Mouse (Mus musculus) lung, postnatal 25 days (tissue): ENCODE data around the gene Krt77.

ENCODE experiments used
- DNase-seq: peaks from one replicate; pipeline ENCODE4 v3.0.0; 2022; ENCODE audit warnings: low spot score

Krt77 gene

DNA sequence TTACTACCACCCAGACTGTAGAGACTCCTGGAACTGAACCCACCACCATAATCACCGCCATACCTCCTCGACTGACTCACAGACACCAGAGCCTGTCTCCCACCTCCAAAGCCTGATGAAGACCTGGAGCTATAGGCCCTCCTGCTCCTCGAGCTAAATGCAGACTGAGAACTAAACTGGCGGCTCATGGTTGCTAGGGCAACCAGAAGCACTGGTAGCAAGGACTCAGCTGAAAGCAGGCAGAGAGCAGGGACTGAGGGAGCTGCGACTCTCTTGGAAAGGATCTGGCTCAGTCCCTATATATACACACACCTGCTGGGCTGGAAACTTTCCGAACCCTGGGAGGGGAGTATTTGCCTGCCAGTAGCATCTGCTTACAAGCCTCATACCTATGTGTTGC is at the start of gene Krt77:
Gene Krt77 (minus strand): TSS at position 275 of the 400 bp plus-strand sequence.
- no peak for DNase-seq

DNA sequence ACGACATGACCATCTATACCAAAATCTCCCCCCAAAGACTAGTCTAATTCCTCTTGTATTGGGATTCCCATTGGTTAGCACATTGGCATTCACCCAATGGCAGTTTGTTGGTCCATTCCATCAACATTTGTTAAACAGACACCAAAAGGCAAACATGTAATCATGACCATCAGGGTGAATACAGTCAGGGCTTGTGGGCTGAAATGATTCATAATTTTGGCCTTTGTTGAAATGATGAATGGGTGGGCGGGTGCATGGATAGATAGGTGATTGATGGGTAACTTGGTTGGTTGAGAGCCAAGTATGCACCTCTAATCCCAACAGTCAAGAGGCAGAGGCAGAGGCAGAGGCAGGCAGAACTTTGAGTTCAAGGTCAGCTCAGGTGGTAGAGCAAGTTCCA is 46.6 kb upstream of the Krt77 start:
- DNase-seq: no peak

DNA sequence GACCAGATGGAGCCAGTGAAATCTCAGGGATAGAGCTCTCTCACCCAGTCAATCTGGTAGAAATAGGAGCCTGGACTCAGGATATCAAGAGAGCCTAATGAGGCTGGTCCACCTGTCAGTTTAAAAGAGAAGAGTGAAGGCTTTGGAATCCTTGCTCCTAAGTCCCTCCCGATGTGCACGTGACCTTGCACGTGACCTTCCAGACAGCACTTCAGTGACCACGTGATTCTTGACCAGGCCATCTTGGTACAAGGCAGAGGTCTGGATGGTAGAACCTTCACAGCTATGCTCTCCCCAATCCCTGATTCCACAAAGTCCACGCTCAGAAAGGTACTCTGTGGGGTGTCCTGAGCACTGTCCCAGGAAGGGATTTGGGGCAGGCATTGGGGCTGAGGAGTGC is 35.3 kb upstream of the Krt77 start:
- DNase-seq: no peak

DNA sequence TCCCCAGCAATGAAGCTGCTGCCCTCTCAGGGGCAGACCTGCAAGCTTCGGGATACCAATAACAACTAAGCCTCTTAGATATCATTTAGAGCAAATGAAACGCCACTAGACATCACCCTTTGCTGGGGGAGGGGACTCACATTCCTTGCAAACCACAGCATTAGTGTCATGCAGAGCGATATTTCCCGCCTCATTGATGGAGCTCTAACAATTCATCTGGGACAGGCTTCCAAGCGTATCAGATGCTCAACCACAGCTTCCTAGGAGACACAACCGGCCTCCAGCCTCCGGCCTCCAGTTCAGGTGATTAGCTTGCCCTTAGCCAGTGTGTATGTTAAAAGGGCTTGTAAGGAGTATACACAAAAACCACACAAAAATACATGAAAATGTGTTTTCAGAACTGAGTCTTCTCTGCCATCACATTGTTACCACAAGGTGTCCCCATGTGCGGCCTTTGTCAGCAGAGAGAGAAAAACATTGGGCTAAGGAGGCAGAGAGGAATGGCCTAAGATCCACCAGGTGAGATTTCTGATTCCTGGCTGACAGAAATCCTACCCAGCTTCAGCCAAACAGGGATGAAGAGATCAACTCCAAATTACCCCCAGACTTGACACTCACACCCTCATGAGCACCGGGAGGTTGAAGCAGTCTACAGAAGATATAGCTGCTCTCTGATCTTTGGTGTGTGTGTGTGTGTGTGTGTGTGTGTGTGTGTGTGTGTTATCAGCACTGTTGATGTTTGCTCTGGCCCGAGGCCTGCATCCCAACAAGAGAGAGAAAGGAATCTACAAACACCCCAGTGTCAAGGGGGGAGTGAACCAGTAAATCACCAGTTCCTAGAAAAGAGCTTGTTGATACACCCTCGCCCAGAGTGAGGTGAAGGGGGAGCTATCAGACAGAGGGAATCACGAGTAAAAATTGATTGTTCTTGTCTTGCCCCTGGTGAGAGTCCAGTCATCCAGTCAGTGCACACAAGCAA is 33.0 kb upstream of the Krt77 start:
- no peak for DNase-seq

DNA sequence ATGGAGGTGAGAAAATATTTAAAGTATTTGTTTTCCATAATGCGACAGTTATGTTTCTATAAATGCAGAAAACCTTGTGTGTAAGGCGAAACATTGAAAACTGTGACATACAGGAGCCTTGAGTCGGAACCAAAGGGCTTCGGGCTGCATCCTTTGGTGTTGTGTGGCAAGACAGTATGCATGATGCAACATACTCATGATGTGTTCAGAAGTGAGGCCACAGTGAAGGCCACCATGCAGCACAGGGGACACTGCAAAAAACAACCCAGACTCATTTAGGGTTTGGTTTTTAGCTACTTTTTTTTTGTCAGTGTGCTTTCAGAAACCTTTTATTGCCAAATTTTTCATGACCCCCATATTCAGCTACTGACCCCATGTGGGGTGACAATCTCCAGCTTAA is 25.7 kb upstream of the Krt77 start:
- DNase-seq: no peak

DNA sequence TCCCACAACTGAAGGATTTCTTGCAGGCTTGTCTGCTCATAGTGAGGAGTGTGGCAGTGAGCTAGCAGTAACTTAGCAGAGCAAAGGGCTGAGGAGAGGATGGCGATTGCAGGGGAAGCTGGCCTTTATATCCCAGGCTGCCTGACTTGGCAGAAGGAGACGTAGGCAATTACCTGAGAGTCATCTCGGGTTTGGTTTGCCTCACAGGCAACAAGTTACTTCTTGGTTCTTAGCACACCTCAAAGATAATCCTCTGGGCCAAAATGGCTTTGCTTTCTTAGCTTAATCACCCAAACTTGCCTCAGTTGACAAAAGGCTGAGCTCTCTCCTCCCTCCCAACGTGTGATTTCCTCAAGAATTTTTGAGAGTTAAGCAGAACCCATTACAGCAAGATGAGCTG is 23.3 kb upstream of the Krt77 start, which contains the start of gene Krt76:
Gene Krt76 (minus strand): TSS at position 101 of the 400 bp plus-strand sequence.
- DNase-seq: no peak

DNA sequence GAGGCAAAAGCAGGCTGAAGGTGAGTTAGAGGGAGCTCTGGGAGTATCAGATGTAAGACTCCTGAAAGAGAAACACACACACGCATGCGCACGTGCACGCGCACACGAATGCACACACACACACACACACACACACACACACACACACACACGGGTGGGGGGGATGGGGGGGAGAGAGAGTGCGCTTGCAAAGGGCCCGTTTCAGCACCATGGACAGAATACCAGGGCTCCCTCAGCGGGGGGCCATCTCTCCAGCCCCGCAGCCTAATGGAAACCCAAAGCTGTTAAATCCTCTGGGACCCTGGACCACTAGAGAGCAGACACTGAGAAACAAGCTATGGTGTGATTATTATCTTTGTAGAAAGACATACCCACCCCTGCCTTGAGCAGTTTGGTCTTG is 10.3 kb upstream of the Krt77 start:
- no peak for DNase-seq

DNA sequence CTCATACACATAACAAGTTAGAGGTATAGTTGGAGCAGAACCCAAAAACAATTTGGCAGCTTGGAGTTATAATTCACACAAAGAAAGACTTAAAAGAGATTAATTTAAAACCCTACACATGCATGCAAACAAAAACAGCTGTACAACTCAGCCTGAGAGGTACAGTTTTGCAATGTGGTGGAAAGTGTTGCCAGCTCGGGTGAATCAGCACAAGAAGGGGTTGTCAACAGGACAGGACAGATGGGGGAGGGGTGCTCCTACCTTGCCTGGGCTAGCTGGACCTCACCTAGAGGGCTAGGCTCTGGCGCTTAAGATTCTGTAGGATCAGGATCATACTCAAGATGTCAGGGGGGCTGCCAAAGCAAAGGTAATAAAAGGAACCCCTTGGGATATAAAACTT is 8.5 kb upstream of the Krt77 start:
- no peak for DNase-seq

DNA sequence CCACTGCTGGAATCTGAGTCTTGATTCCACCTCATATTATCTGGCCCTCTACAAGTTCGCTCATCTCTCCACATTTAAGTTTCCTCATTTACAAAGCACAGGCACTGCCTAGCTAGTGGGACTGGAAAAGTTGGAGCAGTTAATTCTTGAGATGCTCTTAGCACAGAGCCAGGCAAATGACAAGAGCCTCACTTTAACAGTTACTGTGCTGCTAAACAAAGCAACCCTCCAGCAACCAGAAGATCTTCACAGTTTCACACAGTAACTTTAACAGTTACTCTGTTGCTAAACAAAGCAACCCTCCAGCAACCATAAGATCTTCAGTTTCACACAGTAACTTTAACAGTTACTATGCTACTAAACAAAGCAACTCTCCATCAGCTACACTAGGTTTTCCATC is 4.9 kb upstream of the Krt77 start:
- no peak for DNase-seq

DNA sequence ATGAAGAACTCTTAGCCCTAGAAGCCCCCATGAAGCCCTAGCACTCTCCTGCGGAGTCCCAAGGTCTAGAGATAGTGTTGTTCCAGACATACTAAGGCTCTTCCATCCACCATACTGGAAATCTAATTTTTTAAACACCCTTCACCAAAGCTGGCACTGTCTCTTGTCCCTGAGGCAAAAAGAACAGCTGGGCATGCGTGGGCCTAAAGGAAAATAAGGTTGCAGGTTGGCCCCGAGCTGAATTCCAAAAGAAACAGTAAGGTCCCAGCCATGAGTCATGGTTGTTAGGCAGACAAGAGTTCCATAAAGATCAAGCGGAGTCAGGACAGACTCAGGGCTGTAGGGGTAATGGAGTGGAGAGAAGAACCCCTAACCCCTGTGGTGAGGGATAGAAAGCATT is 3.7 kb upstream of the Krt77 start:
- no peak for DNase-seq

DNA sequence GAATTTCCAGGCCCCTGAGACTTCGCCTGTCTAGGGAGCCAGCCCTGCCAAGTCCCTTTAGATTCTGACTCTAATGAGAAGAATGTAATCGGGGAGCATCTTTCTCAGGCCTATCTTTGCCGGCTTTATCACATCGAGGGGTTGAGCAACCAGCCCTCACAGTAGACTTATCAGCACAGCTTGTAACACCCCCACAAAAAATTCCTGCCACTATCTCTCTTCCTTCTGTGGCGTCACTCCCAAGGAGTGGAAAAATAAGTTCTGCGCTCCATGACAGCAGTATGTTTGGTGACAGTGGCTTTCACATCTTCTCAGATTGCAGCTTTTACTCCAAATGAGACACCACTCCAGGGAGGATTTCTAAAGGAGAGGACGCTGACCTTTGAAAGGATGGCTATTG is 2.8 kb downstream of the Krt77 start:
- DNase-seq: no peak

DNA sequence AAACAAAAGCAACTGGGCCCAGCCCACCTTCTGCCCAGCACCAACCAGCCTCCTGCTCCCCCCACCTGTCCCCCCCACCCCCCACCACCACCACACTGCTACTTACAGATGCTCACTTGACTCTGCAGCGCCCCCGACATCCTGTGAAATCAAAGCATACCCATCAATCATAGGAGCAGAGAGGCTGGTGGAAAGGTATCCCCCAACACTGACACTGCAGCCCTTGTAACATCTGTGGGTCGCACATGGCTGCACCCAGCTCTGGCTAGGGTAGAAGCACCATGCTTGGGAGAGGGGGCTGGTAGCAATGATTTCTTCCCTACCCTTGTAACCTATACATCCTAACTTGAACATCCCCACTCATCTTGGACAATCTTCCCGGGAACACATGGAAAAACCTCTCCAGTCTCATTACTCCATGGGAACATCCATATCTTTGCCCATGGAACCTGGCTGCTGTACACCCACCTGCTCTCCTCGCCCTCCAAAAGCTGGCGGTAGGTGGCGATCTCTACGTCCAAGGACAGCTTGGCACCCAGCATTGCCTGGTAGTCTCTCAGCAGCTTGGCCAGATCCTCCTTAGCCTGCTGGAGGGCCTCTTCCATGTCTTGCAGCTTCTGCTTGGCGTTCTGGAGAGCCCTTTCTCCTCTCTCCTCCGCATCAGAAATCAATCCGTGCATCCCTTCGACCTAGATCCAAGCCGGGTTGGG is 8.9 kb downstream of the Krt77 start:
- DNase-seq: no peak

DNA sequence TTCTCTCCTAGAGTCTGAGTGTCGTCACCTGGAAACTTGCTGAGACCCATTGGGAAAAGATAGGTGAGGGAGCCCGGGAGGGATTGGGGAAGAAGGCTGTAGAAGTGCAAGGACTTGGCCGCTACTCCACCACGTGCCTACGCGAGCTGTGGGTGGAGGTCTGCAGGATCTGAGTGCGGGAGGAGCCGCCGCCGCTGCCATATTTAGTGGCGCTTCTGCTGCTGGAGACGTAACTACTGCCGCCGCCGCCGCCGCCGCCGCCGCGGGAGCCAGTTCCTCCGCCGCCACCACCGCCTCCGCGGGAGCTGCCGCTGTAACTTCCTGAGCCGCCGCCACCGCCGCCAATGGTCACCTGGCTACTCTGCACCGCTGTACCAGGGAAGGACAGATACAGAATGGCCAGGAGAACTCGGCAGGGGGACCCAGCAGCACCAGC is 9.8 kb downstream of the Krt77 start:
- DNase-seq: peak; percentile 14

DNA sequence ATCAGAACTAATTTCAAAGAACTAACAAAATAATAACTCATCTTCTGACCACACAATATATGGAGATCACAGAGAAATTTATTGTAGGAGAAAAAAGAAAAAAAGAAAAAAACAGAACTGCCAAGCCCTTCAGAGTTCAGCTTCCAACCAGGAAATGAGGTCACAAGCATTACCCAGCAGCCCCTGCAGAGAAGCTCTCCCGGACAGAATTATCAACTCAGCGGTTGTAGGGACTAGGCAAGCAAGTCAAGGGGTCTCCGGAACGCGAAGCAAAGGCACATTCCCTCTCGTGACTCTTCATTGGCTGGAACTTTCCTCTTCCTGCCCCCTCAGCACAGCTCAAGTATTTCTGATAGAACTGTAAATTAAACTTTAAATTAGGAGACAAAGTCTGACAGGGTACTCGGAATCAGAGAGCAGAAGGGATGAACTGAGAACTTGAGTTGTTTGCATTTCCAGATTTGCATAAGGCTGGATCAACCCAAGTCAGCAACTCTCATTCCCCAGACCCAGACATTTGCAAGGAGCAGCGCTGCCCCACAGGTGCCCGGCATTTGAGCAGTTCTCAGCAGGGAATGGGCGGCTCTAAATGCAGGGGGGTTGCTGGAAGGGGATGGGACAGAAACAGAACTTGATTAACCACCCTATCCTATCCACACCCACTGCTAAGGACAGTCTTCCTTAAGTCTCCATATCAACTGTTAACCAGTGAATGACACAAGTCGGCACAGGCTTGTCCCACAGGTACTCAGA is 10.7 kb downstream of the Krt77 start:
- DNase-seq: no peak

DNA sequence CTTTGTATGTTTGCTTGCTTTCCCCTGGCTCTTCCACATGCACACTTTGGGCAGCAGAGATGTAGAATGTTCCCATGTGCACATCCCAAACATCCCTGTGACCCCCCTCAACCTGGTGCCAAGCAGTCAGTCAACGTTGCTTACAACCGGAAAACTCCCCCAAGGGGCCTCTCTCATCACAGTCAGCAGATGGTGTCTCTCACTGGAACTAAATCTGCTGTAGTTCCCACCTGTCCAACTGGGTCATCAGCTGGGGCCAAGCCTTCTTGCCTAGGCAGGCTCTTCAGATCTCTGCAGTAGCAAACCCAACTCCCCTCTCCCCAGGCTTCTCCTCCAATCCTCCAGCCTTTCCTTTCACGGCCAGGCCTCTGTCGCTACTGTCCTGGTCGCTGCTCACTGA is 12.8 kb downstream of the Krt77 start:
- DNase-seq: no peak

DNA sequence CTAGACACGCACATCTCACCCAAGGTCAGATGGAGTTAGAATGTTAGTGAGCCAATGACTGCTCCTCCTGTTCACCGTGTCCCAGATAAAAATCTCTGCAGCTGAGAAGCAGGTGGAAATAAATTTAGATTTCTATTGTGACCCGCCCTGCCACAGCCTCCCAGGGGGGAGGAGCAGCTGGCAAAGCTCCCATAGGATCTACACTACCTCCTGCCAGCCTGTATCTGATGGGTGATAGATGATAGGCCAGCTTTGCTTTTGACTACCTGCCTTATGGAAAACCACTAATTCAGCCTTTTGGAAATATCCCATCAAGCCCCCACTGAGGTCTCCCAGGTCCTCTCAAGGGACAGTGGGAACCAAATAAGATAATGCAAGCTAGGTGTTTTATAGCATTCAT is 13.8 kb downstream of the Krt77 start:
- no peak for DNase-seq

DNA sequence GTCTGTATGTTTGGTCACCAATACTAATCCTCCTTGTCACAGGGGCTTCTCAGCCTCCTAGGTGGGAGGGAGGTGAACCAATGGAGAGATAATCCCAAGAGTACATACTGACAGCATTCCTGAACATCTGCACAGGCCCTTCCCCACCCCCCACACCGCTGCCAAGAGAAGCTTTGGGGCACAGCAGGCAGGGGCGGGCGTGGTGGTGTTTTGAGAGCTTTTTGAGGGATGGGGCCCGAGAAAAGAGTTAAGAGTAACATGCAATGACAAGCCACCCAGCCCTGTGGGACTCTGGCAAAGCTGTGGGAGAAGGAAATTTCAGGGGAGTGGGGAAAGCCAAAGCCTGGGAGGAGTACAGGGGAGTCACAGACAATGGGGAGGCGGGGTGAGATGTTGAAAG is 15.2 kb downstream of the Krt77 start:
- no peak for DNase-seq

DNA sequence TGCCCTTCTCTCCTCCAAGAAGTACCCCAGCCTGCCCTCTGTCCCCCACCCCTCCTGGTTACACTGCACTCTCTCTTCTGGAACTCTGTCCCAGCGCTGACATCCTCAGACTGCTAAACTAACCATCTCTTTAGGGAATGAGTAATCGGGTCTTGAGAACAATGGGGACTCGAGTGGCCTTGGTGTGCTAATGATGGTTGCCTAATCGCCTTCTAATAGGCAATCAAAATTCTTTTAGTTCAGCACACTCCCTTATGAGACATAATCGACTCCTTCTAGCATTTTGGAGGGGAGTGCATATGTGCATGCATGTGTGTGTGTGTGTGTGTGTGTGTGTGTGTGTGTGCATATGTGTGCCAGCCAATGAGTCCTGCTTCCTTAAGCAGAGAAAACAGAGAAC is 16.9 kb downstream of the Krt77 start:
- no peak for DNase-seq

DNA sequence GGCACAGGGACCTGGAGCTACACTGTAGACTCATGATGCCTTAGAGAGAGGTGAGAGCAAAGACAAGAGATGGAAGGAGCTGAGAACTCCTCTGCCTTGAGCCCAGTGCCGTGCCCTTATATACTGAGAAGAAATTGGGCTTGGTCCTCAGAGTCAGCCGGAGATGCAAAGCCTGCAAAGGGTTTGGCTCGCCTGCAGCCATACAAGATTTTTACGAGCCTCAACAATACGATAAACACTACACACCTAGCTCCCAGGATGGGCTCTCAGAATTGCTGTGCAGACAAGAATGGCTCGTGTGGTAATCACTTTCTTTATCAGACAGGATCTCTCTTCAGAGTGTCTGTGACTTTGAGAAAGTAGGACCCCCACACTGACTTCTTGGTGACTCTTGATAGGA is 18.8 kb downstream of the Krt77 start, which contains the start of gene Krt1:
Gene Krt1 (minus strand): TSS at position 101 of the 400 bp plus-strand sequence.
- no peak for DNase-seq

DNA sequence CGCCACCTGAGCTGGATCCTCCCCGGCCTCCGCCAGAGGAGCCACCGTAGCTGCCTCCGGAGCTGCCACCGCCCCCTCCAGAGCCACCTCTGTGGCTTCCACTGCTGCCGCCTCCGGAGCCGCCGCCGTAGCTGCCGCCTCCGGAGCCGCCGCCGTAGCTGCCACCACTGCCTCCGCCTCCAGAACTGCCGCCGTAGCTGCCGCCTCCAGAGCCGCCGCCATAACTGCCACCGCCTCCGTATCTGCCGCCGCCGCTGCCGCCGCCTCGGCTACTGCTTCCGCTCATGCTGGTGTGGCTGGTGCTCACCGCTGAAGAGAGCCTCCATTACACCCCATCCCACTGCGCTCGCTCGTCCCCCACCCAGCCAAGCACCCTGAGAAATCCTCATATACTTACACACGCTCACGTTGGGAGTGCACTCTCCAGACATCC is 23.5 kb downstream of the Krt77 start:
- DNase-seq: peak; percentile 12

DNA sequence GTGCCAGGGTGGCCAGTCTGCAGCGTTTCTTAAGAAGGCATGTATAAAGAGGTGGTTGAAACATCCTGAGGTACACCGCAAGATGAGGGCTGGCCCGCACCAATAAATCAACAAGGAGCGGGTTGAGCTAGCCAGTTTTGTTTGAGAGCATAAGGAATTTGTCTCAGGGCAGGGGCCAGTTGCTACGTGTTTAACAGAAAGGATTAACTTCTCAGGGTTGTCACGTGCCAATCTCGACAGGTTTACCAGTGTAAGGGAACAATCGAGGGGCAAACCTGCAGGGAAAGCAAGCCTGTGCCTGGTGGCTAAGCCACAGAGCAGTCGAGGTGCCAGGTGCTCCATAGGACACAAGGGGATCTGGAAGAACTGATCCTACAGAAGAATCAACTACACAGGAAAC is 26.3 kb downstream of the Krt77 start:
- no peak for DNase-seq

DNA sequence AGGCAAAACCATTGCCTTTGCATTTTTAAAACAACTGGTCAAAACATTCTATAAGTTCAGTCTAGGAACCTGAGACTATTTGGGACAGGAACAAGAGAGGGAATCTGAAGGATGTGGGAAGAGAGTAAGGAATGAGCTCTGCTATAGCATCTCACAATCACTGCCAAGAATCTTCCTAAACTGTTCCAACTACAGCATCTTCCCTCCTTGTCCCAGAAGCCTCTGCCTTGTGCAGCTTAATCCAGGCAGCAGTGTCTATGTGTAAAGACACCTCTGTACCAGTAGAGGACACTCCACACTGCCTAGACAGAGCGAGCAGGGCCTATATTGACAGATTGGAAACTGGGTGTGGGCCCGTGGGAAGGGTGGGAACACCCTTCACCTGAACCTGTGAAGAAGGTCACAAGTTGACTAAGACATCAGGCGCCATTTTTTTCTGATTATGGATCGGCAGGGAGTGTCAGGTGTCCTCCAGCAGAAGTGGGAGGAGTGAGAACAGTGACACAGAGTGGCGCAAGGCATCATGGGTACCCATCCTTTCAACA is 34.6 kb downstream of the Krt77 start:
- no peak for DNase-seq
